Mouse (Mus musculus): ENCODE measurements around the gene Ddx58.

Gene Ddx58

GRCm38 (mm10) chr4:40233062-40233664, 6.5 kb downstream of the Ddx58 start:
- DNase-seq: no peak

GRCm38 (mm10) chr4:40229723-40230122, 9.9 kb downstream of the Ddx58 start:
- DNase-seq: no peak

- no peak for DNase-seq
Observed at GRCm38 (mm10) chr4:40227886-40228285, 11.7 kb downstream of the Ddx58 start.

GRCm38 (mm10) chr4:40227131-40227530, 12.5 kb downstream of the Ddx58 start:
- no peak for DNase-seq

- no peak for DNase-seq
Observed at GRCm38 (mm10) chr4:40226095-40226494, 13.5 kb downstream of the Ddx58 start.

- no peak for DNase-seq
Observed at GRCm38 (mm10) chr4:40221876-40222585, 17.6 kb downstream of the Ddx58 start.

GRCm38 (mm10) chr4:40221004-40221760, 18.4 kb downstream of the Ddx58 start:
- DNase-seq: no peak

- DNase-seq: no peak
Observed at GRCm38 (mm10) chr4:40220437-40220836, 19.2 kb downstream of the Ddx58 start.

- peak in 1 of 2 experiments; percentile 31 for DNase-seq
Observed at GRCm38 (mm10) chr4:40218382-40218781, 21.2 kb downstream of the Ddx58 start.

- DNase-seq: no peak
Observed at GRCm38 (mm10) chr4:40217910-40218309, 21.7 kb downstream of the Ddx58 start.

GRCm38 (mm10) chr4:40212177-40212576, 27.5 kb downstream of the Ddx58 start:
- DNase-seq: no peak

GRCm38 (mm10) chr4:40207701-40208100, 31.9 kb downstream of the Ddx58 start:
- no peak for DNase-seq

GRCm38 (mm10) chr4:40205231-40205903, 34.3 kb downstream of the Ddx58 start:
- no peak for DNase-seq

- DNase-seq: no peak
Observed at GRCm38 (mm10) chr4:40204374-40204773, 35.3 kb downstream of the Ddx58 start.

GRCm38 (mm10) chr4:40202205-40202604, 37.4 kb downstream of the Ddx58 start:
- DNase-seq: no peak

GRCm38 (mm10) chr4:40195336-40195735, 44.3 kb downstream of the Ddx58 start:
- DNase-seq: no peak

GRCm38 (mm10) chr4:40193461-40193860, 46.2 kb downstream of the Ddx58 start:
- DNase-seq: no peak

GRCm38 (mm10) chr4:40192246-40192645, 47.4 kb downstream of the Ddx58 start:
- DNase-seq: no peak

GRCm38 (mm10) chr4:40187956-40188355, 51.7 kb downstream of the Ddx58 start:
- DNase-seq: no peak

- no peak for DNase-seq
Observed at GRCm38 (mm10) chr4:40184470-40184869, 55.2 kb downstream of the Ddx58 start.

GRCm38 (mm10) chr4:40183781-40184180, 55.8 kb downstream of the Ddx58 start:
- DNase-seq: no peak

GRCm38 (mm10) chr4:40182651-40183320, 56.8 kb downstream of the Ddx58 start:
- DNase-seq: peak; percentile 32 to 68

GRCm38 (mm10) chr4:40181681-40182080, 57.9 kb downstream of the Ddx58 start:
- DNase-seq: no peak

Data from spleen, adult 18-20 months (tissue).